Mouse (Mus musculus): ENCODE measurements at regions not wholly inside any gene's neighbourhood (a gene's known extent, or its start where the extent isn't known, plus 50 kb on each side); places are given as distances from the start of the nearest gene placed in this dataset.

DNA sequence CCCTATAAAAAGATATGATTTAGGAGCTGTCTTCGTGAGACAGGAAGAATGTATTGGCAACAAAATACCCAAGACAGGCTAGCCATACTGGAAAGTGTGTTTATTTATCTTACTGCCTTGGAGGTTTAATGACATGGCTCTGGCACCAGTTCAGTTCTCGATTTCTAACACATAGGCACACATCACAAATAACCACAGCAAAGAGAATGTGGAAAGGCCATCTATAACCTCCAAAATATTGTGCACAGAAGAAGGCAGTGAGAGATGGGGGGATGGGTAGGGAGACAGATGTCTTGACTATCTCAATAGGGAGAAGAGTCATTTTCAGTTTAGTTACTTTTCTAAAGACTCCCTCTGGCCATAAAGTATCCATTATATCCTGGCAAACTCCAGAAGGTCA is 90.5 kb downstream of the Minar1 start:
- no peaks in the 10 kb centered on the region for H3K27me3 ChIP-seq (ENCODE audit: control insufficient read depth, insufficient read depth, low read length)
- H3K4me3 ChIP-seq (replicated peaks; ENCODE audit: low read length) = no peak overlapping the region
- ATAC-seq (ENCODE audit: low FRiP score) = no peak
- H3K27ac ChIP-seq = no peak overlapping the region
- H3K36me3 ChIP-seq (replicated peaks; ENCODE audit: control insufficient read depth, insufficient read depth) = no peaks in the 10 kb centered on the region
- 84% methylated on average over 2 of the region's 2 CpGs for WGBS
- no peaks in the 10 kb centered on the region for H3K4me1 ChIP-seq (replicated peaks; ENCODE audit: control insufficient read depth, insufficient read depth, low read length)
- H3K4me2 ChIP-seq (replicated peaks) = no peak overlapping the region
- no peak overlapping the region for H3K9ac ChIP-seq
- DNase-seq (ENCODE audit: low spot score) = no peak
- no peaks in the 10 kb centered on the region for H3K9me3 ChIP-seq (ENCODE audit: control insufficient read depth, low read length)

DNA sequence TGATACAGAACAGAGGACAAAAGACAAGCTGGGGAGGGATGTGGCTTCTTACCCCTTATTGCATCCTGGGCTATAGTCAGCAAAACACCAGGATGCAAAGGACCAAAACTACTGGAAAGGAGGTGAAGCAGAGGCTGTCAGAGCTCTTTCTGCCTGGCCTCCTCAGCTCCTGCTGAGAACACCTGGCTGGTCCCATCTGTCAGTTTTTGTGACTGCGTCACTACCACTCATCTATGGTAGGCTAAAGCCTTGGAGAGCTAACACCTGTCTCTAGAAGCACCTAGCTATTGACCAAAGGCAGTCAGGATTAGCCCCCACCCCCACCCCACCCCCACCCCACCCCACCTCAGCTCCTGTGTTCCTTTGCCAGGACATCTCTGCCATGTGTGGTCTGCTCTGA is 98.8 kb downstream of the Minar1 start:
- 78% methylated on average over 1 of the region's 1 CpGs for WGBS
- no peak overlapping the region for H3K4me2 ChIP-seq (replicated peaks)
- ATAC-seq (ENCODE audit: low FRiP score) (peak; percentile 41; the same call in 1 of the 2 replicates), DNase-seq (ENCODE audit: low spot score) (no peak)
- no peaks in the 10 kb centered on the region for H3K9me3 ChIP-seq (ENCODE audit: control insufficient read depth, low read length)
- H3K27me3 ChIP-seq (ENCODE audit: control insufficient read depth, insufficient read depth, low read length) = no peaks in the 10 kb centered on the region
- no peak overlapping the region for H3K4me3 ChIP-seq (replicated peaks; ENCODE audit: low read length)
- H3K27ac ChIP-seq = no peak overlapping the region
- H3K36me3 ChIP-seq (replicated peaks; ENCODE audit: control insufficient read depth, insufficient read depth) = no peaks in the 10 kb centered on the region
- H3K9ac ChIP-seq = no peak overlapping the region
- 0 out of 2 replicates have a peak, but pooled peaks cover 8% of the 10 kb centered on the region for H3K4me1 ChIP-seq (replicated peaks; ENCODE audit: control insufficient read depth, insufficient read depth, low read length)

DNA sequence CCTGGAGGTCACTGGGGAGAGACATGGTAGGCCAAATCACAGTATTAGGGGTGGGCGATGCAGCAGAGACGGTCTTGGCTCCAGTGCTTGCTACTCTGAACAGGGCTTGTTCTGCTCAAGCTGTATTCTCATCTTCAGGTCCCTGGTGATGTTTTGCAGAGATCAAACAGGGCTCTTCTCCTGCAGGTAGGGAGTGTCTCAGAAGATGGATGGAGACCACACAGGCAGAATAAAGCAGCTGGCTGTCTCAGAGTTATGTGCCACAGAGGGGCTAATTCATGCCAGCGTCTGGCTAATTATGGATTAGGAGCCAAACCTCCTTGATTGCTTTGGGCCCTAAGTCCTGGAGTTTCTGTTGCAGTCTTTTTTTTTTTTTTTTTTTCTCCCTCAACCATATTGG is 99.2 kb downstream of the Minar1 start:
- H3K36me3 ChIP-seq (replicated peaks; ENCODE audit: control insufficient read depth, insufficient read depth) = no peaks in the 10 kb centered on the region
- ATAC-seq (ENCODE audit: low FRiP score) = peak; percentile 32
- no peak overlapping the region for H3K4me2 ChIP-seq (replicated peaks)
- no peaks in the 10 kb centered on the region for H3K9me3 ChIP-seq (ENCODE audit: control insufficient read depth, low read length)
- DNase-seq (ENCODE audit: low spot score) = no peak
- no peak overlapping the region for H3K27ac ChIP-seq
- H3K4me1 ChIP-seq (replicated peaks; ENCODE audit: control insufficient read depth, insufficient read depth, low read length) = 0 out of 2 replicates have a peak, but pooled peaks cover 8% of the 10 kb centered on the region
- H3K9ac ChIP-seq = no peak overlapping the region
- 61% methylated on average over 3 of the region's 3 CpGs for WGBS
- H3K4me3 ChIP-seq (replicated peaks; ENCODE audit: low read length) = no peak overlapping the region
- H3K27me3 ChIP-seq (ENCODE audit: control insufficient read depth, insufficient read depth, low read length) = no peaks in the 10 kb centered on the region

DNA sequence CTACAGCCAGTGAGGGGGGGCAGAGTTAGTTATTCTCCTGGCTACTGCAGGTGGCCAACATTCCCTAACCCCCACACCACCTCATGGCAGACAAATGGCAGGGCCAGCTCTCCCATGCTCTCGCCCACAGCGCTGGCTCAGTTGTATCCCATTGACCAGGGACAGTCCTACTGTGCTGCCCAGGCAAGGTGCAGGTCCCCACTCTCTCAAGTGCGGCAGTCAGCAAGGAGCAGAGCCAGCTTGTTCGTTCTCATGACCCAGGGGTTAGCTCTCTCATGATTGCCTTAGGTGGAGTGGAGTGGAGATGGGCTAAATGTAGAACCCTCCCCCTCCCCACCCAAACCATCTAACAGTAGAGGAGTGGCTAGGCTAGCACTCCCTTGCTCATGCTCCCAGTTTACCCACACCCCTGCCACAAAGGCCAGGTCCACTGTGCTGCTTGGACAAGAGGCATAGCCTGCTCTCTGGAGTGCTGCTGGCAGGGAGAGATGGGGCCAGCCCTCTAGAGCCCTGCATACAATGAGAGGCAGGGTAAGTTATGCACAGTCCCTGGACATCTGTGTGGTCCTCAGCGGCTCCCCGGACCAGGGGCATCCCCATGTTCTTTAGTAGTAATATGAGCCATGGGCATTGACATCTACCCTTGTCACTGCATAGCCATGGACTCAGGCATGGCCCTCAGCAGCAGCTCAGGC is 114.4 kb downstream of the Minar1 start:
- Histone ChIP-seq H3K4me3 (replicated peaks; ENCODE audit: low read length) (no peak overlapping the region), H3K27me3 (ENCODE audit: control insufficient read depth, insufficient read depth, low read length) (no peaks in the 10 kb centered on the region), H3K36me3 (replicated peaks; ENCODE audit: control insufficient read depth, insufficient read depth) (no peaks in the 10 kb centered on the region), H3K4me2 (replicated peaks) (no peak overlapping the region), H3K4me1 (replicated peaks; ENCODE audit: control insufficient read depth, insufficient read depth, low read length) (no peaks in the 10 kb centered on the region), H3K9me3 (ENCODE audit: control insufficient read depth, low read length) (no peaks in the 10 kb centered on the region), H3K9ac (no peak overlapping the region), H3K27ac (no peak overlapping the region)
- 92% methylated on average over 6 of the region's 6 CpGs for WGBS
- DNase-seq (ENCODE audit: low spot score) (no peak), ATAC-seq (ENCODE audit: low FRiP score) (0 out of 2 replicates have a peak, but pooled peaks have one; percentile 34)

DNA sequence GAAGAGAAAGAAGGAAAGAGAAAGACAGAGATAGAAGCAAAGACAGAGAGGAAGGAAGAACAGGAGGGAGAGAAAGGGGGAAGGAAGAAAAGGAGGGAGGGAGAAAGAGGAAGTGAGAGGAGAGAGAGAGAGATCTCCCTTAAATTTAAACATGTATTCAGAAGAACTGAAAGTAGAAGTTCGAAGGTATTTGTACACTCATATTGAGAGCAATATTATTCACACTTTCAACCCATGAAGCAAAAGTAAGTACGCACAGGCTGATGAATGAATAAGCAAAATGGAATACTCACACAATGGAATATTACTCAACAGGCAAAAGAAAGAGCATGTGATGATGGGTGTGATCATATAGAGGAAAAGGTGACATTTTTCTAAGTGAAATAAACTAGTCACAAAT is 120.8 kb downstream of the Minar1 start:
- Histone ChIP-seq H3K4me1 (replicated peaks; ENCODE audit: control insufficient read depth, insufficient read depth, low read length) (peaks cover 2% of the 10 kb centered on the region; the same call in 1 of the 2 replicates), H3K4me2 (replicated peaks) (no peak overlapping the region), H3K27me3 (ENCODE audit: control insufficient read depth, insufficient read depth, low read length) (no peaks in the 10 kb centered on the region), H3K36me3 (replicated peaks; ENCODE audit: control insufficient read depth, insufficient read depth) (no peaks in the 10 kb centered on the region), H3K9me3 (ENCODE audit: control insufficient read depth, low read length) (no peaks in the 10 kb centered on the region), H3K4me3 (replicated peaks; ENCODE audit: low read length) (no peak overlapping the region), H3K9ac (no peak overlapping the region), H3K27ac (no peak overlapping the region)
- no peak for ATAC-seq (ENCODE audit: low FRiP score)
- 95% methylated on average over 2 of the region's 2 CpGs for whole genome bisulfite sequencing
- DNase-seq (ENCODE audit: low spot score) = no peak

DNA sequence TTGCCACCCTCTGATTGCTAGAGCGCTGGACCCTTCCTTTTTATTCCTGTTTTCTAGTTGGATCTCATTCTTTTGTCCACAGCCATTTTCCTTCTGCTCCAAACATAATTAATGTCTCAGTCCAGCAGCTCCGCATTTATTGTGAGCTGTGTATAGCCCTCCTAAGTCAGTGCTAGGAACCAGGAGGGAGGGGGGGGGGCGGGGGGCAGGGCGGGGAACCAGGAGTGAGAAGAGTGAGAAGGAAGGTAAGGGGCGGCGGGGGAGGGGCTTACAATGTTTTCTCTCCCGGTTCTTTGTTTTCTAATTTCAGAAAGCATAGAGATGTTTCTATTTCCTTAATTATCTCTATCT is 125.6 kb downstream of the Minar1 start:
- H3K27ac ChIP-seq = peak overlapping the region; percentile 94
- H3K4me3 ChIP-seq (replicated peaks; ENCODE audit: low read length) = no peak overlapping the region
- DNase-seq (ENCODE audit: low spot score) = peak; percentile 33
- peaks cover 13% of the 10 kb centered on the region for H3K4me1 ChIP-seq (replicated peaks; ENCODE audit: control insufficient read depth, insufficient read depth, low read length)
- peak; percentile 60 for ATAC-seq (ENCODE audit: low FRiP score)
- no peaks in the 10 kb centered on the region for H3K9me3 ChIP-seq (ENCODE audit: control insufficient read depth, low read length)
- 4% methylated on average over 5 of the region's 7 CpGs for WGBS
- H3K27me3 ChIP-seq (ENCODE audit: control insufficient read depth, insufficient read depth, low read length) = no peaks in the 10 kb centered on the region
- H3K9ac ChIP-seq = 0 out of 2 replicates have a peak overlapping the region, but pooled peaks have one; percentile 11
- H3K36me3 ChIP-seq (replicated peaks; ENCODE audit: control insufficient read depth, insufficient read depth) = no peaks in the 10 kb centered on the region
- peak overlapping the region; percentile 30; the same call in 1 of the 2 replicates for H3K4me2 ChIP-seq (replicated peaks)

DNA sequence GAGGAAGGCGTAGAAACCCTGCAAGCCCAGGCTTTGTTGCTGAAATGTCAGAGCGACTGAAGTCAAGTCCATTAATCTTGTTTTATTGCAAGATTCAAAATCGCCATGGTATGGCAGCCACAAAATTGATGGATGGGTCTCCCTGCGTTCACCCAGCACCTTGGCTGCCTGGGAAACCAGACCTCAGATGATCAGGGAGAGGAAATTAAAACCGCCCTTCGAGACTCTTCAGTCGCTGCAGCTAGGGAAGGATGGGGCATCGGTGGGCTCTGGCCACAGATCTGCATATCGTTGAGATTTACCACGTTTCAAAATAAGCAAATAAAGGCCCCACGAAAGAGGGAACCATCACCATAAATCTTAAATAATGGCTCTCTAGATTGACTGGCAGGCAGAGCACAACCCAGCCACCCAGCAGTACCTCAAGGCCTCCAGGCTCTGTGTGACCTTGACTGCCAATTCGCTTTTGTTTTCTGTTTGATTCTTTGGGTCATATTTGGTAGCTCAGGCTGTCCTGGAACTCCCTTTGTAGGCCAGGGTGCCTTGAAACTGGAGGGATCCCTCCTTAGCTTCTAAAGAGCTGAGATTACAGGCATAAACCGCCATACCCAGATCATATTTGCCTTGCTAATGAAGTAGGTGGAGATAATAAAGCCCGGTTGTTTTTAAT is 126.1 kb downstream of the Minar1 start:
- H3K9ac ChIP-seq = peak overlapping the region; percentile 11; the same call in 1 of the 2 replicates
- no peak overlapping the region for H3K4me3 ChIP-seq (replicated peaks; ENCODE audit: low read length)
- no peaks in the 10 kb centered on the region for H3K27me3 ChIP-seq (ENCODE audit: control insufficient read depth, insufficient read depth, low read length)
- peaks cover 13% of the 10 kb centered on the region for H3K4me1 ChIP-seq (replicated peaks; ENCODE audit: control insufficient read depth, insufficient read depth, low read length)
- peak overlapping the region; percentile 30; the same call in 1 of the 2 replicates for H3K4me2 ChIP-seq (replicated peaks)
- ATAC-seq (ENCODE audit: low FRiP score) = peak; percentile 71
- no peaks in the 10 kb centered on the region for H3K36me3 ChIP-seq (replicated peaks; ENCODE audit: control insufficient read depth, insufficient read depth)
- peak; percentile 42 for DNase-seq (ENCODE audit: low spot score)
- peak overlapping the region; percentile 94 for H3K27ac ChIP-seq
- 27% methylated on average over 14 of the region's 14 CpGs for WGBS
- H3K9me3 ChIP-seq (ENCODE audit: control insufficient read depth, low read length) = no peaks in the 10 kb centered on the region

DNA sequence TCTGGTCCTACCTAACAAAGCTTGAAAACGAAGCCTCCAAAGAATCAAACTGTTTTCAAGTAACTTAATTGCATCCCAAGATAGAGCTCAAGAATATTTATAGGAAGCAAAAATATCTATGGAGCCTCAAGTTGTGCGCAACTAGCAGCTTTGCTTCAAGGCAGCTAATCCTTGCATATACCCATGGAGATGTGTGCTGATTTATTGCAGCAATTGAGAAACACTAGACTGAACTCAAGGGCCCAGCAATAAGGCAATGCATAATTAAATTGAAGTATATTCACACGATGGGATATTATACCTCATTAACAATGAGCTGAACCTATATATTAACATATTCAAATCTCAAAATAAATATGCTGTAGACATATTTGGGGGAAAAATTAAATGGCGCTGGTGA is 135.3 kb downstream of the Minar1 start:
- DNase-seq (ENCODE audit: low spot score) (no peak), ATAC-seq (ENCODE audit: low FRiP score) (no peak)
- H3K9ac ChIP-seq = no peak overlapping the region
- no peak overlapping the region for H3K27ac ChIP-seq
- no peak overlapping the region for H3K4me3 ChIP-seq (replicated peaks; ENCODE audit: low read length)
- no peak overlapping the region for H3K4me2 ChIP-seq (replicated peaks)
- H3K9me3 ChIP-seq (ENCODE audit: control insufficient read depth, low read length) = no peaks in the 10 kb centered on the region
- no peaks in the 10 kb centered on the region for H3K36me3 ChIP-seq (replicated peaks; ENCODE audit: control insufficient read depth, insufficient read depth)
- no peaks in the 10 kb centered on the region for H3K4me1 ChIP-seq (replicated peaks; ENCODE audit: control insufficient read depth, insufficient read depth, low read length)
- WGBS = 79% methylated on average over 4 of the region's 4 CpGs
- no peaks in the 10 kb centered on the region for H3K27me3 ChIP-seq (ENCODE audit: control insufficient read depth, insufficient read depth, low read length)

DNA sequence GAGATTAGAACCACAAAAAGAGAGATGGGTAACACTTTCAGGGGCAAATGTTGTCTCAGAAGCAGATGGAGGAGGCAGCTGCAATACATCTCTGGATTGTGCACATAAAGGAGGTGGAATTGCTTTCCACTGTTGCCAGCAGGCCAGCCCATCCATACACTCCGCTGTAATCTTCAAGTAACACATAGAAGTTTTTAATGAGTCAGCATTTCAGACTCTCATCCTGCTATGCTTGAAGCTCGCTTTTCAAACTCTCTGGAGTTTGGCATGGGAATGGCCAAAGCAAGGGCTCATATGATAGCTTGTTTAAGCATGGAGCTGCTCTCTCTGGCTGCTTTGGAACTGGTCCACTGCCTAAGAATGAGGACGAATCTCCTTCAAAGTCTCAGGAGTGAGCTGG is 143.5 kb downstream of the Minar1 start:
- no peaks in the 10 kb centered on the region for H3K27me3 ChIP-seq (ENCODE audit: control insufficient read depth, insufficient read depth, low read length)
- ATAC-seq (ENCODE audit: low FRiP score) = no peak
- no peak overlapping the region for H3K4me3 ChIP-seq (replicated peaks; ENCODE audit: low read length)
- H3K4me2 ChIP-seq (replicated peaks) = no peak overlapping the region
- no peaks in the 10 kb centered on the region for H3K4me1 ChIP-seq (replicated peaks; ENCODE audit: control insufficient read depth, insufficient read depth, low read length)
- H3K9me3 ChIP-seq (ENCODE audit: control insufficient read depth, low read length) = no peaks in the 10 kb centered on the region
- DNase-seq (ENCODE audit: low spot score) = no peak
- H3K9ac ChIP-seq = no peak overlapping the region
- WGBS = 80% methylated on average over 3 of the region's 3 CpGs
- no peak overlapping the region for H3K27ac ChIP-seq
- H3K36me3 ChIP-seq (replicated peaks; ENCODE audit: control insufficient read depth, insufficient read depth) = no peaks in the 10 kb centered on the region
